Comparison of ENCODE assay signal across 20 mouse cellular contexts in genomic region chr13:55325596-55325995, GRCm38 (mm10). TPM values are rescaled to one million over a fixed set of nuclear protein-coding genes. Genes with fewer than 3 reads are reported as not detected.
DNase-seq lines count a peak whose midpoint lies in the region; ATAC-seq and TF ChIP-seq lines count a peak whose summit lies in the region.
"Had no signal": no experiment of that assay in that cellular context is flagged by ENCODE, and none has a peak within 500 bp of the region (broad histone marks: within the 10 kb centered on the region; RNA-seq: fewer than 3 reads in every experiment).

No protein-coding gene starts in this region.

- peaks cover 57% of the 10 kb centered on the region for H3K4me1 ChIP-seq in heart, embryonic 15.5 days (replicated peaks)
- H3K4me1 ChIP-seq in neural tube, embryonic 12.5 days = peaks cover 55% of the 10 kb centered on the region
- peaks cover 10% of the 10 kb centered on the region; the same call in 1 of the 2 replicates for H3K4me1 ChIP-seq in stomach, postnatal 0 days (replicated peaks; ENCODE audit: control insufficient read depth, insufficient read depth)
- peaks cover 12% of the 10 kb centered on the region for H3K4me1 ChIP-seq in cerebellum, adult 2 months (ENCODE audit: control insufficient read depth, insufficient read depth, low read length)

- TF ChIP-seq EP300 in stomach, postnatal 0 days (optimal IDR thresholded peaks at IDR 0.05) = no peak

- no peak for TF ChIP-seq CTCF in stomach, postnatal 0 days (IDR thresholded peaks at IDR 0.05; ENCODE audit: low read depth)
- TF ChIP-seq CTCF in cerebellum, adult 2 months (IDR thresholded peaks at IDR 0.05; ENCODE audit: borderline replicate concordance, insufficient read depth, low read depth, low read length) = no peak

- no peak overlapping the region for H3K4me3 ChIP-seq in heart, embryonic 15.5 days
- 0 out of 2 replicates have a peak overlapping the region, but pooled peaks have one; percentile 7 for H3K4me3 ChIP-seq in neural tube, embryonic 12.5 days
- H3K4me3 ChIP-seq in stomach, postnatal 0 days (ENCODE audit: low read depth, low read length) = no peak overlapping the region
- no peak overlapping the region for H3K4me3 ChIP-seq in cerebellum, adult 2 months (replicated peaks; ENCODE audit: insufficient read depth, low read depth, low read length)
- H3K4me3 ChIP-seq: embryonic facial prominence, embryonic 13.5 days; heart, adult 2 months; hindbrain, embryonic 15.5 days; layer of hippocampus, adult 2 months had no signal

- no peak overlapping the region for H3K4me2 ChIP-seq in heart, embryonic 15.5 days
- H3K4me2 ChIP-seq in neural tube, embryonic 12.5 days (replicated peaks) = no peak overlapping the region
- no peak overlapping the region for H3K4me2 ChIP-seq in stomach, postnatal 0 days (replicated peaks; ENCODE audit: low read depth)
- H3K4me2 ChIP-seq: embryonic facial prominence, embryonic 13.5 days; hindbrain, embryonic 15.5 days; midbrain, embryonic 11.5 days had no signal

- no peak for TF ChIP-seq POLR2A in cerebellum, adult 2 months (IDR thresholded peaks at IDR 0.05; ENCODE audit: borderline replicate concordance, insufficient read depth, low read length)

- WGBS in heart, embryonic 15.5 days = 71% methylated on average over 11 of the region's 11 CpGs
- 77% methylated on average over 11 of the region's 11 CpGs for WGBS in neural tube, embryonic 12.5 days
- WGBS in stomach, postnatal 0 days = 72% methylated on average over 8 of the region's 11 CpGs
- WGBS in cerebellum, adult 2 months = 76% methylated on average over 11 of the region's 11 CpGs

- H3K27me3 ChIP-seq in heart, embryonic 15.5 days = no peaks in the 10 kb centered on the region
- no peaks in the 10 kb centered on the region for H3K27me3 ChIP-seq in neural tube, embryonic 12.5 days (replicated peaks)
- no peaks in the 10 kb centered on the region for H3K27me3 ChIP-seq in stomach, postnatal 0 days (ENCODE audit: control insufficient read depth, insufficient read depth, low read length)
- no peaks in the 10 kb centered on the region for H3K27me3 ChIP-seq in cerebellum, adult 2 months (ENCODE audit: control insufficient read depth, insufficient read depth, low read length)
- H3K27me3 ChIP-seq: embryonic facial prominence, embryonic 13.5 days; hindbrain, embryonic 15.5 days had no signal

- no peak for DNase-seq in heart, adult 9 months (ENCODE audit: low spot score in 2 of 2)
- DNase-seq in neural tube, embryonic 10.5 days (ENCODE audit: extremely low spot score, low spot score) = no peak
- peak; percentile 66 for DNase-seq in MN1 (ENCODE audit: low spot score)
- no peak for DNase-seq in stomach, postnatal 0 days (ENCODE audit: low spot score)
- no peak for DNase-seq in B cell, adult 2 months
- no peak for DNase-seq in cerebellum, adult 2 months
- DNase-seq: cerebellum, adult 11-12 months; gastrocnemius, postnatal 10 days; heart, adult 2 months; heart, postnatal 14 days; kidney, adult 9 months; thymus, adult 2 months had no signal

- no peaks in the 10 kb centered on the region for H3K9me3 ChIP-seq in heart, embryonic 15.5 days (replicated peaks)
- H3K9me3 ChIP-seq in neural tube, embryonic 12.5 days = no peaks in the 10 kb centered on the region
- H3K9me3 ChIP-seq in stomach, postnatal 0 days (ENCODE audit: control insufficient read depth, low read length) = no peaks in the 10 kb centered on the region
- H3K9me3 ChIP-seq: embryonic facial prominence, embryonic 13.5 days; hindbrain, embryonic 15.5 days had no signal

- H3K27ac ChIP-seq in heart, embryonic 15.5 days = no peak overlapping the region
- H3K27ac ChIP-seq in neural tube, embryonic 12.5 days = no peak overlapping the region
- no peak overlapping the region for H3K27ac ChIP-seq in stomach, postnatal 0 days (replicated peaks)
- no peak overlapping the region for H3K27ac ChIP-seq in cerebellum, adult 2 months (ENCODE audit: insufficient read depth, low read length)
- H3K27ac ChIP-seq: embryonic facial prominence, embryonic 13.5 days; heart, adult 2 months; hindbrain, embryonic 15.5 days; layer of hippocampus, adult 2 months had no signal

- 0 out of 2 replicates have a peak overlapping the region, but pooled peaks have one; percentile 10 for H3K9ac ChIP-seq in heart, embryonic 15.5 days
- H3K9ac ChIP-seq in neural tube, embryonic 12.5 days = no peak overlapping the region
- 0 out of 2 replicates have a peak overlapping the region, but pooled peaks have one; percentile 18 for H3K9ac ChIP-seq in stomach, postnatal 0 days (ENCODE audit: low read length)
- H3K9ac ChIP-seq: embryonic facial prominence, embryonic 13.5 days; hindbrain, embryonic 15.5 days had no signal

- ATAC-seq in heart, embryonic 15.5 days (replicated peaks; ENCODE audit: insufficient number of reproducible peaks, insufficient read depth, low FRiP score, low read depth) = no peak
- ATAC-seq in neural tube, embryonic 12.5 days (ENCODE audit: low FRiP score, low read depth) = no peak
- no peak for ATAC-seq in stomach, postnatal 0 days (ENCODE audit: low FRiP score, low TSS enrichment)
- ATAC-seq: CD4-positive, CD25-positive, alpha-beta regulatory T cell, adult 4 months; forebrain, embryonic 14.5 days had no signal

- H3K36me3 ChIP-seq in heart, embryonic 15.5 days = peaks cover 33% of the 10 kb centered on the region
- H3K36me3 ChIP-seq in neural tube, embryonic 12.5 days = peaks cover 31% of the 10 kb centered on the region
- H3K36me3 ChIP-seq in stomach, postnatal 0 days (ENCODE audit: control insufficient read depth, insufficient read depth, low read length) = peaks cover 12% of the 10 kb centered on the region

RNA-seq across cellular contexts. Expression of gene Rab24, which starts 3.9 kb away (rescaled TPM):
- 63.9 and 74.2 TPM in 2 replicates for polyA plus RNA-seq in heart, embryonic 15.5 days (2015; fragmentation: Nextera tagmentation; extraction: Ambion mirVana)
- polyA plus RNA-seq in neural tube, embryonic 12.5 days (2016; fragmentation: Nextera tagmentation; extraction: Ambion mirVana) = 100.0 and 109 TPM in 2 replicates
- 79.7 and 85.3 TPM in 2 replicates for polyA plus RNA-seq in stomach, postnatal 0 days (2015; fragmentation: Nextera tagmentation; extraction: Ambion mirVana)
- polyA plus RNA-seq in cerebellum, adult 2 months (2012; rRNA removed) = 146 and 148 TPM in 2 replicates

RNA-seq across cellular contexts. Expression of gene Mxd3, which starts 4.0 kb away (rescaled TPM):
- 21.8 and 28.7 TPM in 2 replicates for polyA plus RNA-seq in heart, embryonic 15.5 days (2015; fragmentation: Nextera tagmentation; extraction: Ambion mirVana)
- 24.3 and 26.0 TPM in 2 replicates for polyA plus RNA-seq in neural tube, embryonic 12.5 days (2016; fragmentation: Nextera tagmentation; extraction: Ambion mirVana)
- 9.7 and 12.4 TPM in 2 replicates for polyA plus RNA-seq in stomach, postnatal 0 days (2015; fragmentation: Nextera tagmentation; extraction: Ambion mirVana)
- 0.17 and 0.38 TPM in 2 replicates for polyA plus RNA-seq in cerebellum, adult 2 months (2012; rRNA removed)

RNA-seq across cellular contexts. Expression of gene Prelid1, which starts 5.3 kb away (rescaled TPM):
- polyA plus RNA-seq in heart, embryonic 15.5 days (2015; fragmentation: Nextera tagmentation; extraction: Ambion mirVana) = 285 and 333 TPM in 2 replicates
- 321 and 339 TPM in 2 replicates for polyA plus RNA-seq in neural tube, embryonic 12.5 days (2016; fragmentation: Nextera tagmentation; extraction: Ambion mirVana)
- polyA plus RNA-seq in stomach, postnatal 0 days (2015; fragmentation: Nextera tagmentation; extraction: Ambion mirVana) = 350 and 354 TPM in 2 replicates
- polyA plus RNA-seq in cerebellum, adult 2 months (2012; rRNA removed) = 186 and 191 TPM in 2 replicates

RNA-seq across cellular contexts. Expression of gene Lman2, which starts 37.0 kb away (rescaled TPM):
- 71.6 and 88.3 TPM in 2 replicates for polyA plus RNA-seq in heart, embryonic 15.5 days (2015; fragmentation: Nextera tagmentation; extraction: Ambion mirVana)
- 82.0 and 86.1 TPM in 2 replicates for polyA plus RNA-seq in neural tube, embryonic 12.5 days (2016; fragmentation: Nextera tagmentation; extraction: Ambion mirVana)
- 73.7 and 76.5 TPM in 2 replicates for polyA plus RNA-seq in stomach, postnatal 0 days (2015; fragmentation: Nextera tagmentation; extraction: Ambion mirVana)
- polyA plus RNA-seq in cerebellum, adult 2 months (2012; rRNA removed) = 65.1 and 66.7 TPM in 2 replicates

RNA-seq across cellular contexts. Expression of gene Rgs14, which starts 43.9 kb away (rescaled TPM):
- 0.42 and 1.9 TPM in 2 replicates for polyA plus RNA-seq in heart, embryonic 15.5 days (2015; fragmentation: Nextera tagmentation; extraction: Ambion mirVana)
- 0.52 and 1.0 TPM in 2 replicates for polyA plus RNA-seq in neural tube, embryonic 12.5 days (2016; fragmentation: Nextera tagmentation; extraction: Ambion mirVana)
- polyA plus RNA-seq in stomach, postnatal 0 days (2015; fragmentation: Nextera tagmentation; extraction: Ambion mirVana) = 0.51 and 0.73 TPM in 2 replicates
- 0.30 and 0.46 TPM in 2 replicates for polyA plus RNA-seq in cerebellum, adult 2 months (2012; rRNA removed)
